Mouse (Mus musculus): ENCODE results near the gene Cdk18. TPM values are rescaled to one million over a fixed set of nuclear protein-coding genes. Genes with fewer than 3 reads are reported as not detected.
A peak's percentile ranks its signal among the peaks of the same experiment; 100 is the strongest.

Cdk18 gene
- total and polyA plus RNA-seq, 3 experiments, result 0.32 to 2.5 (median 1.1) TPM

- peaks cover 0 to 8% of the 10 kb centered on the region in 2 experiments; a peak in 3 of 4 replicates for H3K4me1 ChIP-seq (ENCODE audit: control insufficient read depth in 1 of 2, insufficient read depth in 2 of 2)
- H3K27ac ChIP-seq (ENCODE audit: insufficient read depth, low read depth), result no peak overlapping the region
- DNase-seq (ENCODE audit: extremely low read depth), result no peak
- no peaks in the 10 kb centered on the region for H3K79me2 ChIP-seq (replicated peaks; ENCODE audit: control insufficient read depth, extremely low read depth, insufficient read depth, poor library complexity, severe bottlenecking)
- dilution Hi-C loops (cut with MboI; ENCODE audit: extremely low pct_ligation_motif_present, extremely low pct_unique_long_range_greater_than_20kb, low sequenced_read_pairs), result no loop called here
- H3K4me2 ChIP-seq (ENCODE audit: insufficient read depth, low read depth, poor library complexity, severe bottlenecking), result no peak overlapping the region
- peaks cover 24% of the 10 kb centered on the region for H3K27me3 ChIP-seq (replicated peaks)
- H3K4me3 ChIP-seq (replicated peaks in 1 of 3; ENCODE audit: low read depth in 2 of 3, low read length in 2 of 3, poor library complexity in 1 of 3), result no peak overlapping the region
- in situ Hi-C loops (cut with MboI; ENCODE audit: low pct_ligation_motif_present, low pct_unique_long_range_greater_than_20kb, low sequenced_read_pairs), result no loop called here
- no peaks in the 10 kb centered on the region for H3K9me3 ChIP-seq (replicated peaks; ENCODE audit: low read length)
- TF ChIP-seq MAX (IDR thresholded peaks at IDR 0.05; ENCODE audit: low read length) (no peak), MAFK (IDR thresholded peaks at IDR 0.05; ENCODE audit: insufficient replicate concordance, low read length) (no peak), MAZ (IDR thresholded peaks at IDR 0.05; ENCODE audit: low read depth, low read length) (no peak), KAT2A (IDR thresholded peaks at IDR 0.05; ENCODE audit: insufficient replicate concordance, low read length) (no peak), SIN3A (IDR thresholded peaks at IDR 0.05; ENCODE audit: low read length) (no peak), RCOR1 (conservative IDR thresholded peaks at IDR 0.05; ENCODE audit: low read depth, low read length) (no peak), CHD2 (IDR thresholded peaks at IDR 0.05; ENCODE audit: low read length) (no peak), JUND (conservative IDR thresholded peaks at IDR 0.05; ENCODE audit: low read depth, low read length) (no peak), POLR2A (IDR thresholded peaks at IDR 0.05; ENCODE audit: low read depth, low read length) (no peak), HCFC1 (IDR thresholded peaks at IDR 0.05; ENCODE audit: low read depth, low read length) (no peak), MXI1 (IDR thresholded peaks at IDR 0.05; ENCODE audit: low read depth, low read length) (no peak)
- H3K9ac ChIP-seq (ENCODE audit: insufficient read depth, low read depth), result no peak overlapping the region
- no peaks in the 10 kb centered on the region for H3K36me3 ChIP-seq (replicated peaks in 1 of 2; ENCODE audit: control insufficient read depth in 1 of 2, insufficient read depth in 1 of 2, low read length in 1 of 2)
These were observed 1.1 kb upstream of the Cdk18 start for GRCm38 (mm10) chr1:132140574-132140973.

DNA sequence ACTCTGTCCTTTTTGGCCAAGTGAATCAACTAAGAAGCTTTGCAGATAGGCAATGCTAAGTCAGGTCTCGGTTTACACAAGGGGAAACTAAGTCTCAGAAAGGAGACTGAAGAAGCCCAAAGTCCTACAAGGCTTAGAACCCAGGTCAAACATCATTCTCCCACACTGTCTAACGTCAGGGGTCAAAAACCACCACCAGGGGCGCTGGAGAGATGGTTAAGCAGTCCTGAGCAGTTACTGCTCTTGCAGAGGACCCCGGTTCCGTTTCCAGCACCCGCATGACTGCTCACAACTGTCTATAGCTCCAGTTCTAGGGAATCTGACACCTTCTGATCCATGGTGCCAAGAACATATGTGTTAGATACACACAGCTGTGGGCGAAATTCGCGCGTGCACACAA is 687 bp upstream of the Cdk18 start:
- Histone ChIP-seq H3K27ac (ENCODE audit: insufficient read depth, low read depth) (no peak overlapping the region), H3K9me3 (replicated peaks; ENCODE audit: low read length) (no peaks in the 10 kb centered on the region), H3K79me2 (replicated peaks; ENCODE audit: control insufficient read depth, extremely low read depth, insufficient read depth, poor library complexity, severe bottlenecking) (no peaks in the 10 kb centered on the region), H3K4me2 (ENCODE audit: insufficient read depth, low read depth, poor library complexity, severe bottlenecking) (no peak overlapping the region), H3K27me3 (replicated peaks) (peaks cover 24% of the 10 kb centered on the region), H3K36me3 (replicated peaks in 1 of 2; ENCODE audit: control insufficient read depth in 1 of 2, insufficient read depth in 1 of 2, low read length in 1 of 2) (no peaks in the 10 kb centered on the region), H3K4me1 (ENCODE audit: control insufficient read depth in 1 of 2, insufficient read depth in 2 of 2) (peaks cover 0 to 8% of the 10 kb centered on the region in 2 experiments; a peak in 3 of 4 replicates), H3K4me3 (replicated peaks in 1 of 3; ENCODE audit: low read depth in 2 of 3, low read length in 2 of 3, poor library complexity in 1 of 3) (no peak overlapping the region), H3K9ac (ENCODE audit: insufficient read depth, low read depth) (no peak overlapping the region)
- no peak for TF ChIP-seq ETS1 (conservative IDR thresholded peaks at IDR 0.05; ENCODE audit: low read depth, low read length)
- 0 out of 2 replicates have a peak, but pooled peaks have one; percentile 10 for TF ChIP-seq SMC3 (IDR thresholded peaks at IDR 0.05; ENCODE audit: low read depth, low read length)
- peak; percentile 65 to 66 for TF ChIP-seq CTCF (conservative IDR thresholded peaks at IDR 0.05 in 1 of 2, IDR thresholded peaks at IDR 0.05 in 1 of 2; ENCODE audit: low read depth in 2 of 2, low read length in 2 of 2)
- dilution Hi-C loops (cut with MboI; ENCODE audit: extremely low pct_ligation_motif_present, extremely low pct_unique_long_range_greater_than_20kb, low sequenced_read_pairs) (no loop called here), in situ Hi-C loops (cut with MboI; ENCODE audit: low pct_ligation_motif_present, low pct_unique_long_range_greater_than_20kb, low sequenced_read_pairs) (no loop called here)
- DNase-seq (ENCODE audit: extremely low read depth), result peak; percentile 61

Data from CH12.LX (cell line).